Mouse (Mus musculus): Measurements from ENCODE around the gene H2-M11.

H2-M11 gene

GRCm38 (mm10) chr17:36546775-36547174, at the start of gene H2-M11:
H2-M11 (plus strand) TSS chr17:36547075.
- no peak for DNase-seq (ENCODE audit: low read depth)

GRCm38 (mm10) chr17:36500435-36500834, 46.4 kb upstream of the H2-M11 start:
- DNase-seq (ENCODE audit: low read depth) = no peak

GRCm38 (mm10) chr17:36503910-36504309, 43.0 kb upstream of the H2-M11 start:
- no peak for DNase-seq (ENCODE audit: low read depth)

Measured in induced T-regulatory cell, adult 2 months (primary cell).